Mouse (Mus musculus) kidney, embryonic 15.5 days (tissue): ENCODE data around the gene Spg21. TPM values are rescaled to one million over a fixed set of nuclear protein-coding genes. Genes with fewer than 3 reads are reported as not detected.

Experiments
- ATAC-seq: fragments of 200-750 bp; cut with Nextera tagmentation; replicated peaks from 2 replicates; pipeline ENCODE4 v1.8.0; 2017; ENCODE audit warnings: moderate TSS enrichment; ENCODE audit not compliant: low FRiP score
- H3K27ac ChIP-seq: fragments of 300-500 bp; sonication (generic); 2 replicates; pipeline ENCODE4 v1.5.1; 2015; ENCODE audit warnings: mild to moderate bottlenecking, inconsistent platforms
- H3K27me3 ChIP-seq: fragments of 300-500 bp; sonication (generic); 2 replicates; pipeline ENCODE4 v1.6.1; 2015; ENCODE audit warnings: inconsistent platforms
- H3K36me3 ChIP-seq: fragments of 300-500 bp; sonication (generic); 2 replicates; pipeline ENCODE4 v1.6.1; 2015; ENCODE audit warnings: inconsistent platforms
- H3K4me1 ChIP-seq: fragments of 300-500 bp; sonication (generic); 2 replicates; pipeline ENCODE4 v1.6.1; 2015; ENCODE audit warnings: inconsistent platforms
- H3K4me2 ChIP-seq: fragments of 300-500 bp; sonication (generic); 2 replicates; pipeline ENCODE4 v1.6.1; 2015; ENCODE audit warnings: moderate library complexity, mild to moderate bottlenecking, inconsistent platforms
- H3K4me3 ChIP-seq: fragments of 300-500 bp; sonication (generic); replicated peaks from 2 replicates; pipeline ENCODE4 v1.5.1; 2015; ENCODE audit warnings: mild to moderate bottlenecking, inconsistent platforms
- H3K9ac ChIP-seq: fragments of 300-500 bp; sonication (generic); 2 replicates; pipeline ENCODE4 v1.6.1; 2015; ENCODE audit warnings: mild to moderate bottlenecking, inconsistent platforms
- H3K9me3 ChIP-seq: fragments of 300-500 bp; sonication (generic); replicated peaks from 2 replicates; pipeline ENCODE4 v1.6.1; 2016; ENCODE audit warnings: inconsistent platforms
- WGBS: fragments of 180-500 bp; shearing (Covaris S2); methylation state at CpG from one replicate; pipeline ENCODE4 v1.1.7; 2015; ENCODE audit warnings: mixed read lengths; 5-methylcytosine and 5-hydroxymethylcytosine counted together
- polyA plus RNA-seq: library from polyadenylated mRNA; unstranded; fragments of >200 nt; fragmentation: Nextera tagmentation; extraction: Ambion mirVana; gene quantifications from 2 replicates; pipeline ENCODE4 v1.2.1, GENCODE M21; 2015

Spg21 gene
- polyA plus RNA-seq, 1 experiment from 2014 or later: 111 TPM

DNA sequence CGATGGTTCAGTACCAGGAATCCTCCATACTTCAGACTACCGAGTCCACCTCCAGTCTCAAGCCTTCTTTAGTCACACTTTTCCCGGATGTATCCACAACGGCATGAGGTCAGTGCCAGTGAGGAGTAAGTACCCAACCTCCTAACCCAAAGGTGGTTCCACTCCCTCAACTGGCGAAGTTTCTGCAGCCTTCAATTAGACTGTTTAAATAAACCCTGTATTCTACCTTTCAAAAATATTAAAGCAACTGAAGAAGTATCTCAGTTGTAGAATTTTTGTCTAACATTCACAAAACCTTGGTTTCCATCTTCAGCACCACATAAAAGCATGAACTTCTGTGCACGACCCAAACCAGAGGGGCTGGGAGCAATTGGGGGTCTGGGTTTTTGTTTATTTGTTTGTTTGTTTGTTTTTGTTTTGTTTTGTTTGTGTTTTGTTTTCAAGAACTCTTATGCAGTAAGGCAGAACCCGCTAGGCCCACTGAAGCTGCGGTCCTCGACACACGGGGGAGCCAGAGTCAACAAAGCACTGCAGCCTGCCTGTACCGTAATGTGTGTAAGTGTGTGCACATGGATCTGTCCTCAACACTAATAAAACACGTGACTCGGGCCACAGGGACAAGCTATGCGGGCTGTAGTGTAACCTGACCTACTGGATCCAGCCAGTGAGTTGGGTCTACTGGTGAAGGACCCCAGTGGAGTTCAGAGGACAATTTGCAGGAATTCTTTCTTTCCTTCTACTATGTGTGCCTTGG lies 63.0 kb downstream of the Spg21 start:
- H3K27me3 ChIP-seq: 0 out of 2 replicates have a peak, but pooled peaks cover 12% of the 10 kb centered on the region
- 24% methylated on average over 14 of the region's 14 CpGs for WGBS
- H3K4me3 ChIP-seq: no peak overlapping the region
- no peak overlapping the region for H3K9ac ChIP-seq
- peaks cover 27% of the 10 kb centered on the region for H3K4me1 ChIP-seq
- H3K36me3 ChIP-seq: no peaks in the 10 kb centered on the region
- H3K9me3 ChIP-seq: no peaks in the 10 kb centered on the region
- H3K27ac ChIP-seq: no peak overlapping the region
- ATAC-seq: peak; percentile 86
- peak overlapping the region; percentile 29 for H3K4me2 ChIP-seq

DNA sequence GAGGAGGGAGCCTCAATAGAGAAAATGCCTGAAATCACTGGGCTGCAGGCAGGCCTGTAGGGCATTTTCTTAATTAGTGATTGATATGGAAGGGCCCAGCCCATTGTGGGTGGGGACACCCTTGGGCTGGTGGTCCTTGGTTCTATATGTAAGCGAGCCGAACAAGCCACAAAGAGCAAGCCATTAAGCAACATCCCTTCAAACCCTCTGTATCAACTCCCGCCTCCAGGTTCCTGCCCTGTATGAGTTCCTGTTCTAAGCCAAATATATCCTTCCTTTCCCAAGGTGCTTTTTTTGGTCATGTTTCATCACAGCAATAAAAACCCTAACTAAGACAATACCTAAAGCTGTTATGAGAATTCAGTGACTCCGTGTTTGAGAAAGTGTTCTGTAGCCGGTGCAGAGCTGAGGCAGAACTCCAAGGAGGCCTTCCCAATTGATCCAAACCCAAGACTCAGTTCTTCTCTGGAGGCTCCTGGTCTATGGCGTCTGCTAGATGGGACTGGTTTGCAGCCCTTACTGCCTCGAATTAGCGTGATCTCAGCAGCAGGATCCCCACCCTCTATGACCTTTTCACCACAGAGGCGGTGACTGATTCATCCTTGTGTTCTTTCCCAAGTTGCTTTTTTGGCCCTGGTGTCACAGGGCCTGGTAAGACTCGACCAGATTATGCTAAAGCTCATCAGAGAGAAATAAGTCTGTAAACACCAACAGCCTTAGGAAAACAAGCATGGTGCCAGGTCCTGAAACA lies 64.9 kb downstream of the Spg21 start:
- WGBS: 79% methylated on average over 10 of the region's 10 CpGs

DNA sequence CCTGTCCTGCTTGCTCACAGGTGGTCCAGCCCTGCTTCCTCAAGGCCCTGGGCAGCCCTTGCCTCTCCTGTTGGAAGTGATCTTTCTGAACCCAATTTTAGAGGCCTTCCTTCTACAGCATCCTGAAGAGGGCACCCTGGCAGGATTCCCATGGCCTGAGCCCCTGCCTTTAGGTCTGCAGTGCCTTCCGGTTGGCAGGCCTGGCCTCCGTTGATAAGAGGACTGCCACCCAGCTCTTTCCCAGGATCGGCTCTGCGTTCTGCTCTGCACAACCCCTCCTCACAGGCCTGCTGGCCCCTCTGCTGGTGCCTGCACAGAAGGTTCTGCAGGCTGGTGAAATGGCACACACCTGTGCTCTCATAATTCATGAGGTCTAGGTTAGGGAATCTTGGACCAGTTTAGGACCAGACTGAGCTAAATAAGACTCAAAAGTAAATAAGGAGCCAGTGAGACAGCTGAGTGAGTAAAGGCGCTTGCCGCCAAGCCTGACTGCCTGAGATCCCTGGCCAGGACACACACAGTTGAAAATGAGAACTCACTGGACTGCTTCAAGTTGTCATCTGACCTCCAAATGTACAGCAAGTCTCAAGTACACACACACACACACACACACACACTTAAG lies 67.8 kb downstream of the Spg21 start:
- H3K36me3 ChIP-seq: no peaks in the 10 kb centered on the region
- no peak overlapping the region for H3K4me2 ChIP-seq
- H3K27ac ChIP-seq: no peak overlapping the region
- peaks cover 7% of the 10 kb centered on the region for H3K4me1 ChIP-seq
- ATAC-seq: 0 out of 2 replicates have a peak, but pooled peaks have one; percentile 24
- WGBS: 73% methylated on average over 6 of the region's 6 CpGs
- H3K4me3 ChIP-seq: no peak overlapping the region
- no peaks in the 10 kb centered on the region for H3K27me3 ChIP-seq
- no peak overlapping the region for H3K9ac ChIP-seq
- H3K9me3 ChIP-seq: no peaks in the 10 kb centered on the region

More for the DNA sequence above, 64.9 kb downstream of the Spg21 start:
- Histone ChIP-seq H3K27me3 (0 out of 2 replicates have a peak, but pooled peaks cover 3% of the 10 kb centered on the region), H3K4me3 (no peak overlapping the region), H3K4me1 (peaks cover 16% of the 10 kb centered on the region), H3K27ac (no peak overlapping the region), H3K36me3 (no peaks in the 10 kb centered on the region), H3K9ac (no peak overlapping the region), H3K4me2 (no peak overlapping the region), H3K9me3 (no peaks in the 10 kb centered on the region)
- ATAC-seq: no peak

DNA sequence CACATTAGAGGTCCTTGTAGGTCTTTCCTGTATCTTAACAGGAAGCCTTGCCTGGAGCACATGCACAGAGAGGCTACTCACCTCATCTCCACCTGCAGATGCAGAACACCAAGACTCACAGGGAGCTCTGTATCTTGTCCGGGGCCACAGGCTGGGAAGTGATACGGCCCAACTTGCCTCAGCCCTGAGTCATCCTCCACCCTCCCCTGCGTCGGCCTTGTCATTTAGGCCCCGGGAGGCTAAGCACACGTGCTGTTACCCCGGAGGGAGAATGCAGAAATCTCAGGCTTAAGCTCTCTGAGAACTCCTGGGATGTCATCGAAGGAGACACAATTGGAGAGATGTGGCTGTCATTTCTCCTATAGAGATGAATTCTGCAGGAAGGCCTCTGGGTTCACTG lies 68.9 kb downstream of the Spg21 start:
- H3K27ac ChIP-seq: no peak overlapping the region
- no peak overlapping the region for H3K9ac ChIP-seq
- WGBS: 63% methylated on average over 8 of the region's 8 CpGs
- H3K4me3 ChIP-seq: no peak overlapping the region
- H3K36me3 ChIP-seq: no peaks in the 10 kb centered on the region
- H3K27me3 ChIP-seq: no peaks in the 10 kb centered on the region
- H3K9me3 ChIP-seq: no peaks in the 10 kb centered on the region
- H3K4me1 ChIP-seq: 0 out of 2 replicates have a peak, but pooled peaks cover 4% of the 10 kb centered on the region
- ATAC-seq: no peak
- H3K4me2 ChIP-seq: no peak overlapping the region

DNA sequence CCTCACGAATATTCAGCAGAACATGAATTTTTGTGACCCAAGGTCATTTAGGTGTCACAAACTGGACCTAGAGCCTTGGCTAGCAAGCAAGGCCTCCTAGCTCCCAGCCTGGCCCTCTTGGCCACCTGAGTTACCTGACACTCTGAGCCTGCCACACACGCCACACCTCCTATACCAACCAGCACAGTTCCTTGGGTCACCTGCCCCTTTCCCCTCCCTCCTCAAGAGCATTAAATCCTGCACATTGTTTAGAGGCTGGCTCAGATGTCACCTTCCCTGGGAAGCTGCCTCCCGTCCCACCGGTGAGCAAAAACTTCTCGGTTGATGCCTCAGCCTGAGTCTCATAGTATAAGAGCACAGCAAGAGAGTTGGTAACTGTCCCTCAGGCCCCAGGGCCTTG lies 70.5 kb downstream of the Spg21 start:
- Histone ChIP-seq H3K9ac (no peak overlapping the region), H3K4me1 (0 out of 2 replicates have a peak, but pooled peaks cover 3% of the 10 kb centered on the region), H3K36me3 (no peaks in the 10 kb centered on the region), H3K4me3 (no peak overlapping the region), H3K27me3 (no peaks in the 10 kb centered on the region), H3K27ac (no peak overlapping the region), H3K9me3 (no peaks in the 10 kb centered on the region), H3K4me2 (no peak overlapping the region)
- WGBS: 58% methylated on average over 5 of the region's 5 CpGs
- ATAC-seq: no peak

DNA sequence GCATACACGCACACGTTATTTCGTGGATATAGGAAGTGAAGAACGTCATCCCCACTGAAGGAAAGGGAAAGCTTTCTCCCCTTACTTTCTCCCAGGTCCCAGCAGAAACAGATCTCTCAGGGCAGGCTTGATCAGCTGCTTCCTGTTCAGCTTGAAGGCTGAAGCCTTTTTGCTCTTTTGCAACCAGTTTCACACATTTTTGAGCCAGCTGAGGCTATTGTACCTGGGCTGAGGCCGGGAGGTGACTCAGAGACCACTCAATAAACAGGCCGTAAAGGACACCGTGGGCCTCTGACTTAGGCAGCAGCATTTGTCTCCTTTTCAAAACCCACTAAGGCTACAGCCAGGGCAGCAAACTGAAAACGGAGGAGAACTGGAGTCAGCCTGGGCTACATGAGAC lies 72.2 kb downstream of the Spg21 start:
- Histone ChIP-seq H3K4me3 (no peak overlapping the region), H3K36me3 (no peaks in the 10 kb centered on the region), H3K27ac (no peak overlapping the region), H3K9ac (no peak overlapping the region), H3K27me3 (no peaks in the 10 kb centered on the region), H3K9me3 (no peaks in the 10 kb centered on the region), H3K4me2 (no peak overlapping the region), H3K4me1 (no peaks in the 10 kb centered on the region)
- no peak for ATAC-seq
- WGBS: 64% methylated on average over 8 of the region's 8 CpGs

DNA sequence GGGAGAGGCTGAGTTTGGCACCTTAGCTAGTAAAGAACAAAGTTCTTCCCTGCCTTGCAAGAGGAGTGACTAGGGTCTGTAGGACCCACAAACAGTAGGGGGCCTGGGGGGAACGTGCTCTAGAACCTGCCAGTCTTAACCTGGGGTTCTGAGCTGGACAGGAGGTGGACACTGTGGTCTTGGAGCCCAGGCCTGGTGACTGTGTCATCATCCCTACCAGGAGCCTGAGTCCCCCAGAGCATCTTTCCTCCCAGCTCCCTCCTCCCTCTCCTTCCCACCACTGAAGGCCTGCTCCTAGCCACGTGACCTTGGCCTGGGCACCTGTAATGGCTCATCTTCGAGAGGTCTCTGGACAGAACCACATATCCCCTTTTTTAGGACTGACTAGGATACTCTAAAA lies 73.4 kb downstream of the Spg21 start:
- Histone ChIP-seq H3K36me3 (no peaks in the 10 kb centered on the region), H3K9ac (no peak overlapping the region), H3K27me3 (no peaks in the 10 kb centered on the region), H3K4me1 (no peaks in the 10 kb centered on the region), H3K9me3 (no peaks in the 10 kb centered on the region), H3K27ac (no peak overlapping the region), H3K4me3 (no peak overlapping the region), H3K4me2 (no peak overlapping the region)
- 92% methylated on average over 3 of the region's 3 CpGs for WGBS
- ATAC-seq: no peak

DNA sequence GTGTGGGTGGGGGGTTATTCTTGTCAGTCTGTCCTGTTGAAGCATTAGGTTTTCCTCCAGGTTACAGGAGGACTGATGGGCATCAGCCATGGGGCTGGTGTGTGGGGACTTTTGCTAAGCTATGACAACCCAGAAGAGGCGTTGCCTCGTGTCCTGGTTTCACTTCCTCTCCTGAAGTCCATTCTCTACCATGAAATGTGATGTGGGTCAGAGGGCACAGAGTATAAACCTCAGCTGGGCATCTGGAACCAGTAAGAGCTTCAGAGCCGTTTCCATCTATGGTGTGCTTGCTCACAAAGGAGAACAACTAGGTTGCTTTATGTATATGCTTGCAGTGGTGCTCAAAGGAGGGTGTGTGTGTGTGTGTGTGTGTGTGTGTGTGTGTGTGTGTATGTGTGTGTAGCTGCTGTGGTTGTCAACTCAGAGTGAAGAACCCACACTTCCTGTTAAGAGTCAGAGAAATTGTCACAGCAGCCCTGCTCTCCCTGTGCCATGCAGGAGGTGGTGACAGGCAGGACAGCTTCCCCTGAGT lies 74.5 kb downstream of the Spg21 start:
- Histone ChIP-seq H3K4me2 (no peak overlapping the region), H3K27ac (no peak overlapping the region), H3K9me3 (no peaks in the 10 kb centered on the region), H3K9ac (no peak overlapping the region), H3K36me3 (no peaks in the 10 kb centered on the region), H3K4me3 (no peak overlapping the region), H3K4me1 (no peaks in the 10 kb centered on the region), H3K27me3 (no peaks in the 10 kb centered on the region)
- no peak for ATAC-seq
- 58% methylated on average over 3 of the region's 3 CpGs for WGBS

DNA sequence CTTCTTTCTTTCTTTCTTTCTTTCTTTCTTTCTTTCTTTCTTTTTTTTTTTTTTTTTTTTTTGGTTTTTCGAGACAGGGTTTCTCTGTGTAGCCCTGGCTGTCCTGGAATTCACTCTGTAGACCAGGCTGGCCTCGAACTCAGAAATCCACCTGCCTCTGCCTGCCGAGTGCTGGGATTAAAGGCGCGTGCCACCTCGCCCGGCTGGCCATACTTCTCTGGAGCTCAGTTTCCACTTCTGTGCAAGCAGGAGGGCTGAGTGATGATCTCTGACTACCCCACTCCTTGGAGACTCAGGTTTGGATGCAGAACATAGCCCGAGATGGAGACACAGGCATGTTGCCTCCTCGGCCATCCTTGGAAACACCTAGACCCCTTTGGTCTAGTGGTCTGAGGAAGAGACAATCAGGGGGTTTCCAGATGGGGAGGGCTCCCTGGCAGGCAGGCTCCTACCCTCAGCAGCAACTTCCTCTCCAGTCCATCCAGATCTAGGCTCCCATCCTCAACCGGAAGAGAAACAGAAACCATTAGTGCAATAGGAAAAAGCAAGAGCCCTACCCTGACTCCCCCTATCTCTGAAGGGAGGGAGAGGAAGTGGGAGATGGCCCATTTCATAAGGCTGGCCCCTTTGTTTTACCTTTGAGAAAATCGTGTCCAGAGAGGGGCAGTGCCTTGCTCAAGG lies 75.2 kb downstream of the Spg21 start:
- H3K4me1 ChIP-seq: no peaks in the 10 kb centered on the region
- no peak for ATAC-seq

DNA sequence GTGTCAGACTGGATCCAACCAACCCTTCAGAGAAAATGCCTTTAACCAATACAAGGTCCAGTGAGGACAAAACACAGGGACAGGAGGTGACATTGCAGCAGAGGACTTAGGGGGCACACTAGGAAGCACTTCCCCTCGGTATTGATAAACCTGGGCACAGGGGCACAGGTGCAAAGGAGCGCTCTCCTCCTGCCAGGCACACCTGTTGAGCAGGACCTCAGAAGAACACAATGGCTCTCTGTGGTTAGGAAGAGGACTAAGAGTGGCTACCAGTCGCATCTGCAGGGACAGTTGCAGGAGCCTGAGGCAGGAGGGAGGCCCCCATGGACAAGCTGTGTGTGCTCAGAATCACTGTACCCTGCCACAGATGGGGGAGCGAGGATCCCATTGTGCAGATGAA lies 75.7 kb downstream of the Spg21 start:
- no peaks in the 10 kb centered on the region for H3K9me3 ChIP-seq
- peaks cover 4% of the 10 kb centered on the region for H3K4me1 ChIP-seq
- H3K36me3 ChIP-seq: no peaks in the 10 kb centered on the region
- no peak for ATAC-seq
- H3K9ac ChIP-seq: no peak overlapping the region
- no peak overlapping the region for H3K4me3 ChIP-seq
- no peak overlapping the region for H3K4me2 ChIP-seq
- no peaks in the 10 kb centered on the region for H3K27me3 ChIP-seq
- 84% methylated on average over 4 of the region's 4 CpGs for WGBS
- H3K27ac ChIP-seq: no peak overlapping the region

More for the DNA sequence above, 75.2 kb downstream of the Spg21 start:
- Histone ChIP-seq H3K4me3 (no peak overlapping the region), H3K9me3 (no peaks in the 10 kb centered on the region), H3K27ac (no peak overlapping the region), H3K36me3 (no peaks in the 10 kb centered on the region), H3K9ac (no peak overlapping the region), H3K4me2 (no peak overlapping the region), H3K27me3 (no peaks in the 10 kb centered on the region)
- WGBS: 88% methylated on average over 10 of the region's 11 CpGs
